Mouse (Mus musculus) small intestine, adult 2 months (tissue): ENCODE results near the gene Il9r.

ENCODE experiments used
- CTCF ChIP-seq: fragments of 200-500 bp; IDR thresholded peaks from 2 replicates; pipeline ENCODE4 v1.5.1; 2012; ENCODE audit warnings: low read depth, mild to moderate bottlenecking, control low read depth, inconsistent platforms, low read length, moderate library complexity, mixed read lengths; ENCODE audit not compliant: insufficient replicate concordance, insufficient read length; ENCODE audit errors: extremely low read depth
- POLR2A ChIP-seq: fragments of 200-500 bp; IDR thresholded peaks from 2 replicates; pipeline ENCODE4 v1.6.1; 2012; ENCODE audit warnings: low read depth, mild to moderate bottlenecking, control low read depth, inconsistent platforms, low read length, moderate library complexity

- TF ChIP-seq POLR2A (no peak), CTCF (no peak)
Measured at GRCm38 (mm10) chr11:32189434-32189833, 10.6 kb downstream of the Il9r start.
